Mouse (Mus musculus) A20 (cell line): Measurements from ENCODE around the gene Ubap1l.
"Not testable (repeated sequence)": the region's sequence is repeated elsewhere in the genome, so short reads cannot be mapped to it uniquely, and the experiment has no call there.

Experiments
- DNase-seq: peaks from one replicate; pipeline ENCODE4 v3.0.0-alpha.2; 2011; ENCODE audit warnings: low read depth, low spot score

Ubap1l gene

DNA sequence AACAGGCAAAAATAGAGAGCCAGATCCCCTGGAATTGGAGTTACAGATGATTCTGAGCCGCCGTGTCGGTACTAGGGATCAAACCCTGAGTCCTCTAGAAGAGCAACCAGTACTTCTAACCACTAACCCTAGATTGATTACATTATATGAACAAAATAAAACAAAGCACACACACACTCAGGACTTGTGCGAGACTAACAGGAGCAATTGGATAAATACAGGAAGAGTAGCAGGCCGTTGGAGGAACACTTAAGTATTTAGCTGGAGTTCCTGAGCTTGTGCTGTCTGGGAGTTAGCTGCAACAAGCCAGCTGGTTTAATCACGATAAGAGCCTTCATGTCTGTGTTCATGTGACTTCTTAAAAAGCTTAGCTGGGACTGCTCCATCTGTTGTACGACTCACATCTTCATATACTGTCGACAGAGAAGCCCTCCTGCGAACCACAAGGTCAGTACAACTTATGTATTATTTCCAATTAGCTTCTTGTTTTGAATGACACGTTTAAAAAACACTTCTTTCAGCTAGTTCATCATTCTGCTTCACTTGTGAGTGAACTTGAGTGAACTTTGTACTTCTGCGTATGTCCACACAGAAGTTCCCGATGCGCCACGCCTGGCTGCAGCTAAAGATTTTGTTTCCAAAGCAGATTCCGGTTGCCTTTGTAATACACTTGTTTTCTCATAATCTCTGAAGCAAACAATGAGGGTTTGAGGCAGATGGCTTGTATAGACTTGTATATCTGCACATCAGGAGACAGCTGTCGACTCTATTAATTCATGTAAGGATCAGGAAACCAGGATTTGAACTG, at the start of gene Ubap1l:
Gene Ubap1l, plus strand, starts transcription at position 401 of the 808 bp plus-strand sequence.
- DNase-seq, result no peak

DNA sequence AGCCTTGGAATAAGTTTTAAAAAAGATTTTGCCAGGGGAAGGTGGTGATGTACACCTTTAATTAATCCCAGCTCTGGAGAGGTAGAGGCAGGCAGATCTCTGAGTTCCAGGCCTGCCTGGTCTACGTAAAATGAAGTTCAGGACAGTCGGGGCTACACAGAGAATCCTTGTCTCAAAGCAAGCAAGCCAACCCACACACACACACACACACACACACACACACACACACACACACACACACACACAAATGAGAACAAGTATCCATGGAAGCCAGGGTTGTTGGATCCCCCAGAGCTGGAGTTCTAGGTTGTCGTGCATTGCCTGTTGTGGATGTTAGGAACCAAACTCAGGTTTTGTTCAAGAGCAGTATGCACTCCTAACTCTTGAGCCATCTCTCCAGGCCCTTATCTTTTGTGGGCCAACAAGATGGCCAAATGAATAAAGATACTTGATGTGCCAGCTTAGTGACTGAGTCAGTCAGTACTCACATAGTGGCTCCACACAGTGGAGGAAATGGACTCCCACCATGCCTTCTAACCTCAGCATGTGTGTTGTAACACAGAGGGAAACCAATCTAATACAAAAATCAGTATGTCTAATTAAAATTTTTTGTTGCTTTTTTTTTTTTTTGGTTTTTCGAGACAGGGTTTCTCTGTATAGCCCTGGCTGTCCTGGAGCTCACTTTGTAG, 48.0 kb upstream of the Ubap1l start:
- no peak for DNase-seq

DNA sequence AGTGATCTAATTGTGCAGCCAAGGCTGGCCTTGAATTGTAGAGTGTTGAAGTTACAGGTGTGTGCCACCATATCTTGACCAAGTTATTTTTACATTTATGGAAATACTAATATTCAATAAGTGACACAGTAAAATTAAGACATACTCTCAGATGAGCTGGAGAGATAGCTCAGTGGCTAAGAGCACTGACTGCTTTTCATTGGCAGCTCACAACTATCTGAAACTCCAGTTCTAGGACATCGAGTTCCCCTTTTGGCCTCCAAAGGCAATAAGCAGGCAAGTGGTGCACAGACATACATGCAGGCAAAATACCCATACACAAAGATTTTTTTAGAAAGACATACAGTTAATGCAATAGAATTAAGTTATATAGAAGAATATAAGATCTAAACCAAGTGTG, 47.0 kb upstream of the Ubap1l start:
- DNase-seq, result no peak

DNA sequence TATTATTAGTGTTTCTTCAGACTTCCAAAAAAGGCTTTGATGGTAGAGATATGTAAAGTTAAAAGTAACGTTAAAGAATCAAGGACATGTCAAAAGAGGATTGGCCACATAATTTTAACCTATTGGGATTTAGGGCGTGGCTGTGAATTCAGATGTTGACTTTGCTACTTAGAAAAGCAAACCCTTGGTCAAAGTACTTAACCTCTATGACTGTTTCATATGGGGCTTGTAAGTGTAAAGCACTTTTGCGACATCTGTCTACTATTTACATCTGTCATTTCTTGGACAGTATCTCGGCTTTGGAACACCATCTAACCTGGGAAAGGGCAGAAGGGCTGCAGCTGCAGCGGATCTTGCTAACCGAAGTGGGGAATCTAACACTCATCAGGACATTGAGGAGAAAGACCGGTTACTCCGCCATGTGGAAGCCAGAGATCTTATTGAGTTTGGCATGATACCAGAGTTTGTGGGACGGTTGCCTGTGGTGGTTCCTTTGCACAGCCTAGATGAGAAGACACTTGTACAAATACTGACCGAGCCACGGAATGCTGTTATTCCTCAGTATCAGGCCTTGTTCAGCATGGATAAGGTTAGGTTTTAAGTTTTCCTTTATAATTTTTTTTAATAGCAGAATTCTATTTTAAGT, 38.5 kb upstream of the Ubap1l start:
- DNase-seq, result no peak

DNA sequence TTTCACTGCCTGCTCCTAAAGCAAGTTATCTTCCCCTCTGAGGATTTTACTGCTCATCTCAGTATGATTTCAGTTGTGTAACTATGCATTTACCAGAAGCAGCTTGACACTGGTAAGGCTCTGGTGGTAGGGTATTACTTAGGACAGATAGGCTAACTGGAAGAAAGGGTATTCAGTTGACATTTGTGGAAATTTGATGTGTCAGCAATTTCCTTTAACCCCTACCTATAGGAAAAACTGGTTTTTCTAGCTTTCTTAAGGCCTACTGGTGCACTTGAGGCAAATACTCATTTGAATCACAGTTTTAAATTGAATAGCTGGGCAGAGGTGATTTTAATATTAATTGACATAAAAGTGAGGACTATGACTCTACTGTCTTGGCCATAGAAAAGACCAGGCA, 34.9 kb upstream of the Ubap1l start:
- DNase-seq, result no peak

DNA sequence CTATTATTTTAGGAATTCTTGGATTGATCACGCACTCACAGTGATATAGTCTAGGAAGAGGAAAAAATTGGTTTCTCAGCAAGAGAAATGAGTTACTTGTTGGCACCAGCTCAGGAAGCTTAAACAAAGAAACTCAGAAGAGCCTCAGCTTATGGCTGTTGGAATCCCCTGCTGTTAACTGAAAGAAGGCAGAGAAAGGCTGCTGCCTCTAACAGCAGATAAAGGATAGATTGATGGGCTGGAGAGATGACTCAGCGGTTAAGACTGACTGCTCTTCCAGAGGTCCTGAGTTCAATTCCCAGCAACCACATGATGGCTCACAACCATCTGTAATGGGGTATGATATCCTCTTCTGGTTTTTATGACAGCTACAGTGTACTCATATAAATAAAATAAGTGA, 33.5 kb upstream of the Ubap1l start:
- DNase-seq, result no peak

DNA sequence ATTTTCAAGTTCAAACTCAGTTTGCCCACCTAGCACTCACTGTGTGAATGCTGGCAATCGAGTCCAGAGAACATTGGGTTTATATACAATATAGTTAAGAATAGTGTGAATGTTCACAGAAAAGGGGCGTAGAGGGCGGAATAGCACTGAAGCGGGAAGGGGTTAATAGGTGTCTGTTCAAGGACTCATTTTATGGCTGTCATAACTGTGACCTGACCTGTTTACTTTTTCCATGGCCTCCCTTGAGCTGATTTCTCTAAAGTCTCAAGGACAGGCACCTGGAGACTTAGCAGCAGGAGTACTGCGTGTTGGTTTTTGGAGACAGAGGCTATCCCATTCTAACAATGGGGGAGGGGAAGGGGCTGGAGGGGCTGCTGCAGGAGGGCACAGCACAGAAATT, 26.9 kb upstream of the Ubap1l start:
- DNase-seq, result no peak

DNA sequence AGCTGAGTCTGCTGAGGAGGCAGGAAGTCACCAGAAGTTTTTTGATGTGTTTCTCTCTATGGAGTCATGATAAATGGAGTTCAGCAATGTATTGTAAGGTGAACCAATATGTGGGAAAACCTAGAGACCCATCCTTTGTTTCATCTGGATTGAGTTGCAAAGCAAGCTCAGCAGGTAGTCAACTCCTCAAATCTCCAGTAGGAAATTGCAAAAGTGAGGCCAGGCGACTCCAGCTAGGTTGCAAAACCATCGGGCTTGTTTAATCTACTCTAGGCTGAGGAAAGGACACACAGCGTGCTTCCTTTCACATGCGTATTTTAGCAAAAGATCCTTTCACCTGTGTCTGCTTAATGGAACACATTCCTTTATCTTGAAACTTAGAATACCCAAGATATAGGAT, 21.7 kb upstream of the Ubap1l start:
- DNase-seq, result no peak

DNA sequence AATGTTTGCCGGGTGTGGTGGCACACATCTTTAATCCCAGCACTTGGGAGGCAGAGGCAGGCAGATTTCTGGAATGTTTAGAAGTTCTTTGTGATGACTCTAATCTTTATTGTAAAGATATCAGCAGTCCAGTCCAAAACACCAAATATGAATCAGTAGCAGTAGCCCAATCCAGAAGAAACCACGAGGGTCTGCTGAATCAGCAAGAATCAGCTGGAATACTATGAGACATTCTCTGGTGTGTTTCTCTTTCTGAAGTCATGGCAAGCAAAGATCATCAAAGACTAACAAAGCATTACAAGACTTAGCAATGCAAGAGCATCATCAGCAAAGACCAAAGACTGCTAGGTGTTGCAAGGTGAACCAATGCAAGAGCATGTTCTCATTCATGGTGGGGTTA, 20.4 kb upstream of the Ubap1l start:
- no peak for DNase-seq

DNA sequence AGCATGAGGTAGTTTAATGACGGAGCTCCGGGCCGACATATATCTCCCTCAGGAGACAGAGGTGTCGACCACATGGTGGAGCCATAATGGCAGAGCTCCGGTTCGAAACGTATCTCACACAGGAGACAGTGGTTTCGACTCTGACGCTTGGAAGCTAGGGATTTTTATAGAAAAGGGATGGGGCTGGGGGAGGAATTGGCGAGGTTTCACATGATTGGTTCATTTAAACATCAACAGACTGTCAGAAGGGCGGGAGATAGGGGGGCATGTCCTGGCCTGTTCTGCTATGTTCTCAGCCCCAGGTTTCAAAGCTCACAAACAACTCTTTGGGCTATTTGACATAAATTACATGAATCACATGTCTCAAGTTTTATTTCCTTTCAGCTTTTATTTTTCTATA, 15.4 kb upstream of the Ubap1l start:
- DNase-seq, result not testable (repeated sequence)

DNA sequence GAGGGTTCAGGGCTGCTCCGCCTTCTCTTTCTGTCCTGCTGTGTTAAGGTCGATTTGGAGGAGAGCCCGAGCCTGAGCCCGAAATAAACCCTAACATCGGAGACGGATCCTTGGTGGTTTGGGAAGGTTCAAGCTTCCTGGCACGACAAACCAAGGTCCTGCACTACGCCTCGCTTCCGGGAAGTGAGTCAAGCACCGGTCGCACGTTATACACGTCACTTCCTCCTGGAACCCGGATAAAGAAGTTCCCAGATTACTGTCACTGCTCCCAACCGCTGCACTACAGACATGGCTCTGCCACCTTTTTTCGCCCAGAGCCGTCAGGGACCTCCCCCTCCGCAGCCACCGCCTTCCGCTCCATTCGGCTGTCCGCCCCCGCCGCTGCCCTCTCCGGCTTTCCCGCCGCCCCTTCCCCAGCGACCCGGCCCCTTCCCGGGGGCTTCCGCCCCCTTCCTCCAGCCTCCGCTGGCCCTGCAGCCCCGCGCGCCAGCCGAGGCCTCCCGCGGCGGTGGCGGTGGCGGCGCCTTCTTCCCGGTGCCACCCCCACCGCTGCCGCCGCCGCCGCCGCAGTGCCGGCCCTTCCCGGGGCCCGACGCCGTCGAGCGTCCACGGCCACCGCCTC, 14.9 kb upstream of the Ubap1l start, which contains the start of gene Pdcd7:
Gene Pdcd7, plus strand, starts transcription at position 251 of the 622 bp plus-strand sequence.
- peak; percentile 95 for DNase-seq

DNA sequence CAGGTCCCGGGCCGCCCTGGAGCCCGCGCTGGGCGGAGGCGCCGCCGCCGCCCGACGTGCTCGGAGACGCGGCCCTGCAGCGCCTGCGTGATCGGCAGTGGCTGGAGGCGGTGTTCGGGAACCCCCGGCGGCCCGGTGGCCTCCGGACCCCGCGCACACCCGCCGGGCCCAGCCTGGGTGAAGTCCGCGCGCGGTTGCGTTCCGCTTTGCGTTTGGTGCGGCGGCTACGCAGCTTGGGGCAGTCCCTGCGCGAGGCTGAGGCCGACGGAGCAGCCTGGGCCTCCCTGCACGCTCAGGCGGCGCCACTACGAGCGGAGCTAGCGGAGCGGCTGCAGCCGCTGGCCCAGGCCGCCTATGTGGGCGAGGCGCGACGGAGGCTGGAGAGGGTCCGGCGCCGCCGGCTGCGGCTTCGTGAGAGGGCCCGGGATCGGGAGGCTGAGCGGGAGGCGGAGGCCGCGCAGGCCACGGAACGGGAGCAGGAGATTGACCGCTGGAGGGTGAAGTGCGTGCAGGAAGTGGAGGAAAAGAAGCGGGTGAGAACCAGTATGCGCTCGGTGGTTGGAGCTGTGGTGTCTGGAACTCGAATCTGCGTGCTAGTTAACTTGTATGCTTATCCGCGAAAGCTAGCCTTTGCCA, 14.2 kb upstream of the Ubap1l start:
- peak; percentile 73 for DNase-seq

DNA sequence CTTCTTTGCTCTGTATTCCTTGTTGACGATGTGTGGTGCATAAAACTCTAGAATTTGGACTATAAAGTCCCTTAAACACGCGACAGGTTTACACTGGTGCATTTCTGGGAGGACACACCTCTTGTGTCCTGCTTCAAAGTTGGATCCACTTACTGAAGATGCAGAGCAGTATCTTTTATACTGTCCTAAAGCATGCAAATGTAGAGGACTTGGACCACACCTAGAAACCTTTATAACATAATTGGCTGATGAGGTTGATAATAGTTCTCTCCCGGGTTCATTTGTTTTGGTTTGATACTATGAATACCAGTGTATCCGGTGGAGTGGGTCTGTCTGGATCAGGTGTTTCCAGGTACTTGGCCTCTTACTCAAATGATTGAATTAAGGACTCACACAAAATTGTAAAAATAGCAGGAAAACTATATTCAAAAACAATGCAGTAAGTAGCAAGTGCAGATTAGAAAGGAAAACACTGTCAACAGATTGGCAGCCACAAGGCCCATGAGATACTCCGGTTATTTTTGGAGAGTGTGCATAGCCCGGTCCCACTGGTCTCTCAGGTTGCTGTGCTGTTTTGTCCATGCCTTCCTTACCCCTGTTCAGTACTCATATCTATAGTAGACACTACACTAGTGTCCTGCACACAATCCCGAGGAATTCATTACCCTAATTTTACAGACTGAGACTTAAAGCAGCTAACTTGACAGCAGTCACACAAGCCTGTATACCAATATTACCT, 13.6 kb upstream of the Ubap1l start:
- no peak for DNase-seq

DNA sequence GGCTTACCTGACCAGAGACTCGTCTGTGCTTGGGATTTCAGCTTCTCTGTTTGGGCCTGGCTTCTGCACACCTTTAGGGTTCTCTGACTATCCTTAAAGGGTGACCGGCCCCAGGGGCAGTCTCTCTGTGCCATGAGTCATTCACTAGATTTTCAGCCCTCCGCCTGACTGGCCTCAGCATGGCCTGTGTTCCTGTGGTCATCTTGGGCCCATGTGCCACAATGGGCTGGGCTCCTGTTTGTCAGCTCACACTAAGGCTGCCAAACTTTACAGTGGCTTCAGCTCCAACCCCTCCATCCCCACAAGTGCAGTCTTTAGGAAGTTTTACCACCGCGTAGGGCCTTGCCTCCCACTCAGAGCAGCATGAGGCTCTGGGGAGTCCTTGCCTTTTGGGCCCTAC, 7.6 kb upstream of the Ubap1l start:
- no peak for DNase-seq

DNA sequence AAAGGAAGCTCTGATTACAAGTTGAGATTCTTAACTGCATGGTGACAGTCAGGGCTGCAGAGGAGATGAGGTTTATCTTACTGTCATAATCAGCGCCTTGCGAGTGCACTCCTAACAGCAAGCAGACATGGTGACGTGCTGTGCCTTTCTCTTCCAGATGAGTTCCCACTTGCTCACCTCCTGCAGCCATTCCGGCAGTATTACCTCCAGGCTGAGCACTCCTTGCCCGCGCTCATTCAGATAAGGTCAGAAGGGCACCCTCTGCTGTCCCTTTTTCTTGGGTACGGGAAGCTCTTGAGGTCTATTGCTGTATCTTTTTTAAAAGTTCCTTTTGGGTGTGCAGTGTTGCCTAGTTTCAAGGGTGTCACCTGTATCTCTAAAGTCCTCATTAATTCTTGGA, 4.3 kb upstream of the Ubap1l start:
- no peak for DNase-seq

DNA sequence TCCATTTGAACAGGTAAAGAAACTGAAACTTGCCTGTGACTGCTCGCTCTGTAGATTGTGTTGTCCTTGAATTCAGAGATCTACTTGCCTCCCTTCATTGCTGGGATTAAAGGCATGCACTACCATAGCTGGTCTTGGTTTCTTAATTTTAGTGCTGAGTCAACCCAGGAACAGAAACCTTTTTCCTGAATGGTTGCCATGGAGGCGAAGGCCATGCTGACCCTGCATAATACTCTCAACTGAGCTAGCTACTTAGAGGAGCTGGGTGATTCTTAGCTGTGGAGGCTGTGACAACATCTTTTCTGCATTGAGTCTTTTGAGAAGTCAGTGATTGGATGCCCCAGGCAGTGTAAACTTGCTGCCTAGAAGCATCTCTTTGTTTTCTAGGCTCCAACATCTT, 3.9 kb upstream of the Ubap1l start:
- no peak for DNase-seq

DNA sequence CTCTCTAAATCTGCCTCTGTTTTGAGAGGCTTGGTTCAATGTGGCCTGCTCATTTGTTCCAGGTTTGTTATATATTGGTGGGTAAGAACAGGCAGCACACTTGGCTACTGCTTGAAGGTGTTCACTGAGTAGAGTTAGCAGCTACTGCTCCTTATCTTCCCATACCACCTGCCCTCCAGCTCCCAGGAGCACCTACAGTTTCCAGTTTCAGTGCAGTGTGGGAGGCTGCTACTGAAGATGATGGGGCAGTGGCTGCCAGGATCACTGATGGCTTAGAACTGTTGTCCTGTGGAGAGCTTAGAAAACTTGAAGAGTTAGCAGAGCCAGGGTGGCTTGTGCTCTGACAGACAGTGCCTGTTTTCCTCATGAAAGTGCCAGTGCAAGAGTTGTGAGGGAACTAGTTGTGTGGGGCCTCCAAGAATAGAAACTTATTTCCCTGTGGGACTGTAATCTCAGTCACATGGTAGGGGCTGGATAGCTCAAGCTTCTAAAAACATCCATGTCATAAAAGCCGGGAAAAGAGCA, 1.8 kb upstream of the Ubap1l start:
- DNase-seq, result no peak

DNA sequence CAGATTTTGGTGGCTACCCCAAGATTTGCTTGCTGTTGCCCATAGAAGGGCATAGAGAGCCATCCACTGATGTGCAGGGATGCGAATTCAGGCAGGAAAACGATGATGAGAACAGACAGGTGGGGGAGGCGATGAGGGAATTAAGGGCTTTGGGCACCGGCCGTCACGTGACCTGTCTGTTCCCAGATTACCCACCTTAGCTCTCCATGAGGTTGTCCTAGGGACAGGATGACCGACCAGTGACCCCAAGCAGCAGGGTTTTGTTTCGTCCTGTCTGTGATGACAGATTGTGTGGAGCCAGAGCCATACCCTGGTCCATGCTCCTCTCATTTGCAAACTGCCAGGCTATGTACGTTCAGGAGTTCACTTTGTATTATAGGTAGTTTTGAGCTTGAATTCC, 2.8 kb downstream of the Ubap1l start:
- no peak for DNase-seq

DNA sequence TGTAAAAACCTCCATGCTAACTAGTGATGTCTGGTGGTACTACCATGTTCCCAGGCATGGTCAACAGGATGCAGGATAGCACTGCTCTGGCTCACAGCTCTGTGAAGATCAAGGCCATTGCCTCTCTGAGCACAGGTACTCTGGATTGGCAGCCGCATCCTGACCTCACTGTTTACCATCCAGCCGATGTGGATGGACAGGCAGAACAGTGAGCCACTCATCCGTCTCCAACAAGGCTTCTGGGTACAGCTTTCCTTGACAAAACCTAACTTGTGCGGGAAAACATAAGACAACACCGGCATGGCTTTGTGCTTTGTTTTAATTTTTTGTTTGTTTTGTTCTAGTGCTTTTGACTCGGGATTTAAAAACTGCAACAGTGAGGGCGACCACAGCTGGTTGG, 4.9 kb downstream of the Ubap1l start:
- no peak for DNase-seq

DNA sequence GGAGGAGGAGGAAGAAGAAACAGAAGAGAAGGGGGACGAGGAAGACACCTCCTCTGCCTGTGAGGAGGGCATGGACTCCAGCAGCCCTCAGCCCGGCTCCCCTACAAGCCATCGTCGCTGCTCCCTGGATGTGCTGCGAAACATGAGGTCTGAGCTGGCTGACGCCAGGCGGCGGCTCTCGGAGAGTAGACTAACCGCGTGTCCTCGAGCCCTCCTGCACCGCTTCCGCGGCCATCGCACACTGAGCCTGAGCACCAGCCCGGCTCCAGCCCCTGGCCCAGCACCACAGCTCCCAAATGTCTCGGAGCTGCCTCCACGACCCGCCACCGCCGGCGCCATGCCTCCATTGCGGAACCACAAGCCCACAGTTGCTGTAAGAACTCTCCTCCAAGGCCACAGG, 10.9 kb downstream of the Ubap1l start:
- no peak for DNase-seq

DNA sequence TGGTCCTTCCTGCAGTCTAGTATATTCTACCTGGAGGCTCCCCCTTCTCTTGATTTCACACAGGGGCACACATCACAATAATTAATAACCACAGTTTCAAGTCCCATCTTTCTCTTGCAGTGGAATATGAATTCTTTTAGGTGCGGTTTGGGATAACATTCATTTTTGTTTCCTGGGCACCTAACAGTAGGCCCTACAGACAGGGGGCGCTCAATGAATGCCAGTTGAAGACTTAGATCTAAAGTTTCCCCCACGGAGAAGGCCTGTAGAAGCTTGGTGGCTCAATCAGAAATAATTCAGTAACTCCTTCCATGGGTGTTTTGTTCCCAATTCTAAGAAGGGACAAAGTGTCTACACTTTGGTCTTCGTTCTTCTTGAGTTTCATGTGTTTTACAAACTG, 11.6 kb downstream of the Ubap1l start:
- DNase-seq, result peak; percentile 33
